Mouse (Mus musculus): ENCODE data around the gene Olfr453.

- TF ChIP-seq CTCF (IDR thresholded peaks at IDR 0.05; ENCODE audit: low read depth, low read length) (no peak), POLR2AphosphoS5 (IDR thresholded peaks at IDR 0.05; ENCODE audit: insufficient replicate concordance, low read depth, low read length) (no peak), GATA1 (IDR thresholded peaks at IDR 0.05; ENCODE audit: borderline replicate concordance, low read length) (no peak), TAL1 (conservative IDR thresholded peaks at IDR 0.05; ENCODE audit: low read depth, low read length) (no peak), GATA2 (IDR thresholded peaks at IDR 0.05; ENCODE audit: borderline replicate concordance, low read depth, low read length) (no peak)
These were observed 55.8 kb downstream of the Olfr453 start for GRCm38 (mm10) chr6:42794982-42795381.
